Mouse (Mus musculus) hindbrain, embryonic 10.5 days (tissue): Measurements from ENCODE around the gene Gtf2a1l. TPM values are rescaled to one million over a fixed set of nuclear protein-coding genes. Genes with fewer than 3 reads are reported as not detected.
A peak's percentile ranks its signal among the peaks of the same experiment; 100 is the strongest.

ENCODE experiments used
- DNase-seq: peaks from one replicate; pipeline ENCODE4 v3.0.0-alpha.2; 2017; ENCODE audit warnings: low spot score
- H3K27ac ChIP-seq: fragments of 300-500 bp; sonication (generic); 2 replicates; pipeline ENCODE4 v1.5.1; 2016; ENCODE audit warnings: mild to moderate bottlenecking, moderate library complexity
- H3K27me3 ChIP-seq: fragments of 300-500 bp; sonication (generic); 2 replicates; pipeline ENCODE4 v1.6.1; 2016; ENCODE audit warnings: mild to moderate bottlenecking; ENCODE audit not compliant: poor library complexity, insufficient read depth, severe bottlenecking
- H3K36me3 ChIP-seq: fragments of 300-500 bp; sonication (generic); 2 replicates; pipeline ENCODE4 v1.6.1; 2016; ENCODE audit warnings: mild to moderate bottlenecking, moderate library complexity
- H3K4me1 ChIP-seq: fragments of 300-500 bp; sonication (generic); replicated peaks from 2 replicates; pipeline ENCODE4 v1.6.1; 2016; ENCODE audit warnings: mild to moderate bottlenecking
- H3K4me3 ChIP-seq: fragments of 300-500 bp; sonication (generic); 2 replicates; pipeline ENCODE4 v1.5.1; 2016; ENCODE audit warnings: mild to moderate bottlenecking, moderate library complexity
- H3K9me3 ChIP-seq: fragments of 300-500 bp; sonication (generic); 2 replicates; pipeline ENCODE4 v1.6.1; 2016; ENCODE audit warnings: mild to moderate bottlenecking, moderate library complexity
- WGBS: fragments of 180-500 bp; shearing (Covaris S2); methylation state at CpG from one replicate; pipeline ENCODE4 v1.1.7; 2016; 5-methylcytosine and 5-hydroxymethylcytosine counted together
- polyA plus RNA-seq: library from polyadenylated mRNA; unstranded; fragments of >200 nt; fragmentation: Nextera tagmentation; extraction: Ambion mirVana; gene quantifications from 2 replicates; pipeline ENCODE4 v1.2.1, GENCODE M21; 2016

Gtf2a1l gene
- polyA plus RNA-seq, 1 experiment from 2014 or later: 0.43 TPM

DNA sequence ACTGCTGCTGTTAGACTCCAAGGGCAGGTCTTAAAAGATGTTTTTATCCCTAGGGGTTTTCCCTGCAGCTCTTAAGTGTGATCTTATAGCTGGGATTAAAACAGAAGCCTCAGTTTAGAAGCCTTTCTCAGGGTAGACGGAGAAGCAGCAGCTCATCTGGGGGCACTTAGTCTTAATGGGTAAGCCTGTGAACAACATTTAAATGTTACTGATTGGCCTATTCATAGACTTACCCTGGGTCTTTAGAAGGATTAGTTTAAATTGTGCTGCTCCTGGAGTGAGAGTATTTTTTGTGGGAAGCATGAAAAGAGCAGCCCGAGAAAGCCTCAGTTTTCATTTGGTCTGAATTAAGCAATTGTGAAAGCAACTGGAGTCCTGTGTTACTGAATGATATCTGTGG, 1.5 kb downstream of the Gtf2a1l start:
- no peaks in the 10 kb centered on the region for H3K36me3 ChIP-seq
- no peak overlapping the region for H3K27ac ChIP-seq
- DNase-seq: no peak
- H3K27me3 ChIP-seq: no peaks in the 10 kb centered on the region
- H3K4me3 ChIP-seq: no peak overlapping the region
- no peaks in the 10 kb centered on the region for H3K9me3 ChIP-seq
- peaks cover 5% of the 10 kb centered on the region; the same call in 1 of the 2 replicates for H3K4me1 ChIP-seq
- 55% methylated on average over 2 of the region's 2 CpGs for WGBS

DNA sequence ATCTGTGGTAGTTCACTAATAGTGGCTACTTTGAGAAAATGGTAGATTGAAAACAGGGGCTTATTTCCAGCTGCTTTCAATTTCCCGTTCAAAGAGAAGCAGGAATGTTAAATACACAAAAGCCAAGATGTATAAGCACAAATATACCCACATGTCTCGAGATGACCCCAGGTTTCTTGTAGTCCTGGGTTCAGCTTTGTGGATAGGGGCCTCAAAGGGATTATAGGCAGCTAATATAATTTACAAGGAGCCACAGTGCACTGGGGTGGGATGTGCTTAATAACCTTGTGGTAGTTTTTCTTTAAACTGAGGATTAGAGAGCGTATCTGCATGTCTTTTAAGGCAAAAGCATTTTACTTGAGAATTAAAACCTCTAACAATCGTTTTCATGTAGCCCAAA, 2.3 kb downstream of the Gtf2a1l start:
- H3K4me3 ChIP-seq: no peak overlapping the region
- H3K27ac ChIP-seq: no peak overlapping the region
- H3K36me3 ChIP-seq: no peaks in the 10 kb centered on the region
- 62% methylated on average over 4 of the region's 4 CpGs for WGBS
- H3K27me3 ChIP-seq: no peaks in the 10 kb centered on the region
- DNase-seq: no peak
- no peaks in the 10 kb centered on the region for H3K9me3 ChIP-seq
- H3K4me1 ChIP-seq: peaks cover 5% of the 10 kb centered on the region; the same call in 1 of the 2 replicates

DNA sequence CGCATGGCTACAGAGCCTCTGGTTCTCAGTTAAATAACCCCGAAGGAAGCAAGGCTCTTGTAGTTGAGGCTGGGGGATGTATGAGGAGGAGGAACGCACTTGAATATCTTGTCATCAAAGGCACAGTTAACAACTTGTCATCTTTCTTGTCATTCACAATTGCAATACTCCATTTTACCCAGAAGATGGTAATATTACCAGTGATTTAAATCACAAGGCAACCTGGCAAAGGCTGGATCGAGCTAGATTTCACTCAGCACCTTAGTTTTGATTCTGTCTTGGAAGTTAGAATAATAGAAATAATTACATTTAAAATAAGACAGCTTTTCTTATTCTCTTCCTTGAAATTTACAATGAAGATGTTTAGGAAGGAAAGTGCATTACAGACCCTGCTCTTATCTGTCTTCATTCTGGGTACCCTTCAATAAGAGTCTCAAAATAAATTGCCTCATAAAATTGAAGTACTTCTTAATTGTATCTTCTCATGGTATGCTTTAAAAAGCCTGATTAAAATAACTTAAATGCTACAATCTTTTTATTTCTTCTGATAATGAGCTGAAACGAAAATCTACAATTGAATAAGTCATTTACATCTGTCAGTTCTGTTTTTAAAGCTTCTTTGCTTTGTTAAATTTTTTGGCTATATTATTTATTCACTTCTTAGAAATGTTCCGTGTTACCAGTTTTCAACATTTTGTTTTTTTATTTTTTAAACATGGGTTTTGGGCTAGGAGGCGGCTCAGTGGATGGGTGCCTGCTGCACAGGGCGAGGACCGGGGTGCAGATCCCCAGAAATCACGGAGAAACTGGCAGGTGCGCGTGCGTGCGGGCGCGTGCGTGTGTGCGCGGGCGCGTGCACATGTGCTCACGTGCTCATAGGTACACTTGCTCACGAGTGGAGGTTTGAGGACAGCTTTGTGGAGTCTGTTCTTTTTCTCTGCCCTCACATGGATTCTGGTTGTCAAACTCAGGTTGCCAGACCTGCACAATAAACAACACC, 7.2 kb downstream of the Gtf2a1l start:
- 93% methylated on average over 23 of the region's 23 CpGs for WGBS
- Histone ChIP-seq H3K36me3 (no peaks in the 10 kb centered on the region), H3K27ac (no peak overlapping the region), H3K9me3 (no peaks in the 10 kb centered on the region), H3K4me1 (no peaks in the 10 kb centered on the region), H3K27me3 (no peaks in the 10 kb centered on the region), H3K4me3 (no peak overlapping the region)
- no peak for DNase-seq

DNA sequence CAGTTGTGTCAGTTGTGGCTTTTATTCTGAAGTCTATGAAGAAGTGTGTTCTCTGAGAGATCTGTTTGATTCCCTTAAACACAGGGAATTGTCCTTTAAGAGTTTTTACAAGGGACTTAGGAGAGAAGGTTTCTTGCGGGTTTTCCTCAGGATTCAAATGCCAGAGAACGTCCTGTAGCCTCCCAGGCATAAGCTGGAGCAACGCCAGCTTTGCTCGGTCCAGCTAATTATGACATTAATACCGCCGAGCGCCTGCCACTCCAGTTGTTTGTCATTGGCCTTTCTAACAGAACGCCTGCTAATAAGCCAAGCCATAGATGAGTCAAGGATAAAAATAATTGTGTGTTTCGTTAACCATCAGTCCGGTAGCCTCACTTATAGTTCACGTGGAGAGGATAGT, 19.8 kb downstream of the Gtf2a1l start:
- Histone ChIP-seq H3K9me3 (no peaks in the 10 kb centered on the region), H3K36me3 (no peaks in the 10 kb centered on the region), H3K4me1 (no peaks in the 10 kb centered on the region), H3K27me3 (no peaks in the 10 kb centered on the region), H3K4me3 (no peak overlapping the region), H3K27ac (no peak overlapping the region)
- no peak for DNase-seq
- 87% methylated on average over 11 of the region's 11 CpGs for WGBS

DNA sequence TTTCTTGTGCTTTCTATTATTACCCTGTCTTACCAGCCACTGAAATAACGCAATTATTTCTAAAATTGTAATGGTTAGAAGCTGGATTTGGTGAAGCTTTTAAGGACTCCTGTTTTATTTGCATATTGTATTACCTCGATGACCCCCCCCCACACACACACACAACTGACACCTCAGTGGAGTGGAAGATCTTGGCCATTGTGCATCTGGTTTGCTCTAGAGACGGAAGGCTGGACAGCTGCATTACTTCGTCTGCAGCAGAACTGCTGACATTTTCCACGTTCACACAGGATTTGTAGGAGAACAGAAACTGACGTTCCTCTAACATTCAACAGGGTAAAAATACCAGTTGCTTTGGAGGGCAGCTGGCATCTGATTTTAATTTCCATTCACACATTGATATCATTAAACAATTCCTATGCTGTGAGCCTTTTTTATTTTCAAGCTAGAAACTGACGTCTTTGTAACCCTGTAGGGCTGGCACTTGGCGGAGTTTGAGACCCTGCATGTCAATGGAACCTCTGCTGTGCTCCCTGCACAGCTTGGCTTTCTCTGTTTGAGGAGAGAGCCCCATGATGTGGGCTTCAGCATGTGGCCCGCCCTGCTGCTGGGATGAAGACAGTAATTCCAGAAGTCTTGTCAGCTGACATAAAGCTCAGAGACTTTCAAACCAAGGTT, 28.3 kb downstream of the Gtf2a1l start:
- no peak overlapping the region for H3K27ac ChIP-seq
- 56% methylated on average over 9 of the region's 9 CpGs for WGBS

DNA sequence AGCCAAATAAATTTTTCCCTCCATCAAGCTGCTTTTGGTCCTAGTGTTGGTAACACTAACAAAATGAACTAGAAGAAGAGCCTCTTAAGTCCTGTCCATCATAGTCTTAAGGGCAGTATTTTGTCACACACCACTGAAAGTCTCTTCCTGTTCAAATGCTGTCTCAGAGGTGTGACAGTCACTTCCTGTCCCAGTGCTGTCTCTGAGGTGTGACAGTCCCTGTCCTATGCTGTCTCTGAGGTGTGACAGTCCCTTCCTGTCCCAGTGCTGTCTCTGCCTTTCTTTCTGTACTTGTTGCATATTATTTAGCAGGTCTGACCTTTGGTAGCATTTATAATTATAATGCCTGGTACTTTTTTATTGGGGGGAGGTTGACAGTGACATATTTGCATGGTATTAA, 32.4 kb downstream of the Gtf2a1l start:
- Histone ChIP-seq H3K4me1 (peaks cover 12% of the 10 kb centered on the region; the same call in 1 of the 2 replicates), H3K9me3 (peaks cover 3% of the 10 kb centered on the region; the same call in 1 of the 2 replicates), H3K27ac (no peak overlapping the region), H3K36me3 (no peaks in the 10 kb centered on the region), H3K4me3 (no peak overlapping the region), H3K27me3 (no peaks in the 10 kb centered on the region)
- DNase-seq: no peak

More for the DNA sequence above, 28.3 kb downstream of the Gtf2a1l start:
- DNase-seq: no peak
- no peaks in the 10 kb centered on the region for H3K27me3 ChIP-seq
- peaks cover 3% of the 10 kb centered on the region; the same call in 1 of the 2 replicates for H3K9me3 ChIP-seq
- no peaks in the 10 kb centered on the region for H3K36me3 ChIP-seq
- H3K4me1 ChIP-seq: peaks cover 15% of the 10 kb centered on the region; the same call in 1 of the 2 replicates
- H3K4me3 ChIP-seq: no peak overlapping the region

DNA sequence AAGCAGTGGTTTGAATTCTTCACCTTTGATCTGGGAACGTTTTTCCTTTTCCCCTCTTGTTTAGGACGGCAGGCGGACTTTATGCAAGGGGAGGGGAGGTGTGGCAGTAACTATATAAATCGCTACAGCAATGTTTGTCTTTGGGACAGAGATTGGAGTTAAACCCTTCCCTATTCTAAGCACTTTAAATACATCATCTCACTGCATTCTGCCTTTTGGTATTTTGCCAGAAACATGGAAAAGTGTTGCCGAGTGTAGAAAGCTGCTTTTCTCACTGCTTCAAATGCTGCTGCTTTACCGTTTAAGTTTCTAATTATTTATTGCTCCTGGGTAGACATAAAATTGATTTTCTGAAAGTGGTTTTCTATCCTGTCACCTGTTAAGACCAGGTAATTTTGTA, 33.9 kb downstream of the Gtf2a1l start:
- no peak overlapping the region for H3K4me3 ChIP-seq
- H3K36me3 ChIP-seq: no peaks in the 10 kb centered on the region
- no peaks in the 10 kb centered on the region for H3K27me3 ChIP-seq
- H3K4me1 ChIP-seq: peaks cover 15% of the 10 kb centered on the region
- H3K27ac ChIP-seq: no peak overlapping the region
- peaks cover 3% of the 10 kb centered on the region; the same call in 1 of the 2 replicates for H3K9me3 ChIP-seq
- no peak for DNase-seq
- 54% methylated on average over 6 of the region's 6 CpGs for WGBS

DNA sequence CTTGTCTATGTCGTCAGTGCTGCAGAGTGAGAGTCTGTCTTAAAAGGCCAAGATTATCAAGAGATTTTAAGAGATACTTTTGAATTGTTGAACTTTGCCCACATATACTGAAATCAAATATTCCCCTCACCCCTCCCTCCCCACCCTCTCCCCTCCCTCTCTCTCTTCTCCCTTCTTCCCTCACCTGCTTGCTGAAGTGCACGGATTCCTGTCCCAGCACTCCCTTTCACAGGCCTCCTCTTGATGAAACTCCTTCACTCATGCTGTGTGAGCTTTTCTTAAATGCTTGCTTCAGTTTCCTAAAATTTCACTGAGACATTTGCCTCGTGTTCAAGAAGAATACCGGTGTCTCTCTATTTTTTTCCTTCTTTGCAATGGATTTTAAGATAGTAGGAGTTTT, 34.7 kb downstream of the Gtf2a1l start:
- H3K27me3 ChIP-seq: no peaks in the 10 kb centered on the region
- no peak overlapping the region for H3K27ac ChIP-seq
- peaks cover 3% of the 10 kb centered on the region; the same call in 1 of the 2 replicates for H3K9me3 ChIP-seq
- peaks cover 11% of the 10 kb centered on the region for H3K4me1 ChIP-seq
- WGBS: 42% methylated on average over 4 of the region's 4 CpGs
- DNase-seq: no peak
- no peak overlapping the region for H3K4me3 ChIP-seq
- no peaks in the 10 kb centered on the region for H3K36me3 ChIP-seq

DNA sequence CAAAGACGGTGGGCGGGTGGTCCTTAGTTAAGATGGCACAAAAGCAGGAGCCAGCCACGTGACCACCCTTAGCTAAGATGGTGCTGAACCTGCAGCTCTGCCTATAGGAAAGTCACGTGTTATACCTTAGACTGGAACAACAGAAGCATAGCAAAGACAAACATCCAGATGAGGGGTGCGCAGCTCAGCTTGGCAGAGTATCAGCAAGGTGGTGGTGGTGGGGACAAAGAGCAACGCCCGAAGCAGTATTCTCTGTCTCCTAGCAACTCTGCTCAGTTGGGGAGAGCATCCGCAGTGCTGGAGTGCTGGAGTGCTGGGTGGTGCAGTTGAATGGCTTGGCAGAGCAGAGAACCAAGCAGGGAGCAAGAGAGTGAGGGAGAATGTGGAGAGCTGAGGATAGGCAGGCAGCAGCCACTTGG, 37.8 kb downstream of the Gtf2a1l start:
- DNase-seq: peak; percentile 20
- Histone ChIP-seq H3K4me3 (no peak overlapping the region), H3K27me3 (no peaks in the 10 kb centered on the region), H3K4me1 (peaks cover 11% of the 10 kb centered on the region), H3K36me3 (no peaks in the 10 kb centered on the region), H3K9me3 (no peaks in the 10 kb centered on the region), H3K27ac (peak overlapping the region; percentile 56; the same call in 1 of the 2 replicates)
- 26% methylated on average over 8 of the region's 8 CpGs for WGBS

DNA sequence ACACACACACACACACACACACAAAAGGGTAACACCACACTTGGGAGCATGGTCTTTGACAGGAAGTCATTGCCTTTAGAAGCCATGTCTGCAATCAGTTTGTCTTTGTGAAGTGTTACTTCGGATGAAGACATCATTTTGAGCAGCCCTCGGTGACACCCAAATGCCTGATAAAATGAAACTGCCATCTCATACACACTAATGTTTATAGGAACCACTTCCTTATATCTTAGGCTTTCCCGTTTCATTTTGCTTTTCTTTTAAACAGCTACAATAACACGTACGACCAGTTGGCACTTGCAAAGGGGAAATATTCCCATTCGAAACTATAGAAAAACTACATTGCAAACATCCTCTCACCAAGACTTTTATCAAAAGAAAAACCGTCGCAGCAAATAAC, 81.2 kb downstream of the Gtf2a1l start:
- Histone ChIP-seq H3K27ac (no peak overlapping the region), H3K27me3 (peaks cover 12% of the 10 kb centered on the region), H3K4me1 (peaks cover 41% of the 10 kb centered on the region), H3K4me3 (no peak overlapping the region), H3K9me3 (no peaks in the 10 kb centered on the region), H3K36me3 (no peaks in the 10 kb centered on the region)
- WGBS: 72% methylated on average over 8 of the region's 8 CpGs
- no peak for DNase-seq

DNA sequence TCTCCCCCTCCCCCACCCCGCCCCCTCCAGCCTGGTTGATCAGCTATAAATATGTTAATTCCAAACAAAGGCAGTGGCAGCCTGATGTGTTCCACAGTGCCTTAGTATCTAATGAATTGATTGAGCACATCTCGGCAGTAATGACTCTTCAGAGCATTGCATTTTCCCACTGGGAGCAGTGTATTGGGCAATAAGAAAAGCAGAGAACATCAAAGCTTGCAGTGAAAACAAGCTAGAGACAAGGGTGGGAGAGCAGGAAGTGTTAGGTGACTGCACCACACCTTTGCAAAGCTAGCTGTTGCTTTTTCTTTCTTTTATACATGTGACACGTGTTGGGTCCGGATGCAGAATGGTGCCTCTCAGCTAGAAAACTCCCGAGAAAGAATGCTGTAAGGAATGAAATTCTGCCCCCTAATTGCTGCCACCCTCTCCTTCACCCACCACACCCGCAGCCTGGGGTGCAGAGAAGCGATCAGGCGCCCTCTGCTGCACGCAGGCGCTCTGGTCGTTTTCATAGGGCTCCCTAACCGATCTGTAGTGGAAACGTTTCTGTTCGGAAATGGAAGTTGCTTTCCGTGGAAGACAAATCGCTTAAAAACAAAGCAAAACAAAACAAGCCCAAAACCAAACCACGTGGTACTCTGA, 84.5 kb downstream of the Gtf2a1l start:
- peak; percentile 55 for DNase-seq
- Histone ChIP-seq H3K9me3 (no peaks in the 10 kb centered on the region), H3K4me3 (no peak overlapping the region), H3K36me3 (no peaks in the 10 kb centered on the region), H3K27ac (peak overlapping the region; percentile 69), H3K4me1 (peaks cover 58% of the 10 kb centered on the region), H3K27me3 (peaks cover 32% of the 10 kb centered on the region)
- 12% methylated on average over 17 of the region's 17 CpGs for WGBS

DNA sequence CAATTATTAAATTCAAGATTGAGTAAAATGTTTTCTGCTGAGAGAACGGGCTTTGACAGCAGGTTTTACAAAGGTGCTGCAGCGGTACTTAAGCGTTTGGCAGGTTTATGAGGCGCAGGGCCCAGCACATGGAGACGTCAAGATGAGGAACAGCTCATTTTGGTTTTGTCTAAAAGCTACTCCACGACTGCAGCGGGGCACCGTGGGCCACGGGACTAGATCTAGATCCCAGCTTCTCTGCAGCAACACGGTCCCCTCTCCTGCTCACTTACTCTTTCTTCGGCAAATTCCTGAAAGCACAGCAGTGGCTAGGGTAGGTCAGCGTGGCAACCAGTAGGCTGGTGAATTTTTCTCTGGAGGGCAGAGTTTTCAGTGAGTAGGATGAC, 85.0 kb downstream of the Gtf2a1l start:
- WGBS: 56% methylated on average over 12 of the region's 12 CpGs
- peak overlapping the region; percentile 69 for H3K27ac ChIP-seq
- peaks cover 35% of the 10 kb centered on the region for H3K27me3 ChIP-seq
- H3K4me3 ChIP-seq: no peak overlapping the region
- DNase-seq: no peak
- no peaks in the 10 kb centered on the region for H3K36me3 ChIP-seq
- H3K9me3 ChIP-seq: no peaks in the 10 kb centered on the region
- peaks cover 63% of the 10 kb centered on the region for H3K4me1 ChIP-seq
